Mouse (Mus musculus): ENCODE results near the gene Ctnna2. TPM values are rescaled to one million over a fixed set of nuclear protein-coding genes. Genes with fewer than 3 reads are reported as not detected.

The Ctnna2 gene
- polyA plus RNA-seq, 1 experiment from 2014 or later: 1.7 TPM

- no peak overlapping the region for H3K4me3 ChIP-seq
- no peak overlapping the region for H3K27ac ChIP-seq
- H3K4me1 ChIP-seq: no peaks in the 10 kb centered on the region
- no peaks in the 10 kb centered on the region for H3K36me3 ChIP-seq
- DNase-seq (ENCODE audit: low spot score): no peak
- no peaks in the 10 kb centered on the region for H3K27me3 ChIP-seq (ENCODE audit: low read depth, poor library complexity, severe bottlenecking)
- no peaks in the 10 kb centered on the region for H3K9me3 ChIP-seq (replicated peaks)
- 79% methylated on average over 5 of the region's 5 CpGs for WGBS
Observed at GRCm38 (mm10) chr6:77441051-77441450, 538.4 kb downstream of the Ctnna2 start.

GRCm38 (mm10) chr6:77430381-77430780 lies 549.1 kb downstream of the Ctnna2 start:
- H3K4me1 ChIP-seq: no peaks in the 10 kb centered on the region
- DNase-seq (ENCODE audit: low spot score): no peak
- H3K36me3 ChIP-seq: no peaks in the 10 kb centered on the region
- no peak overlapping the region for H3K4me3 ChIP-seq
- no peaks in the 10 kb centered on the region for H3K9me3 ChIP-seq (replicated peaks)
- H3K27me3 ChIP-seq (ENCODE audit: low read depth, poor library complexity, severe bottlenecking): no peaks in the 10 kb centered on the region
- WGBS: 92% methylated on average over 4 of the region's 4 CpGs
- H3K27ac ChIP-seq: no peak overlapping the region

GRCm38 (mm10) chr6:77425746-77426145 lies 553.8 kb downstream of the Ctnna2 start:
- Histone ChIP-seq H3K27ac (no peak overlapping the region), H3K4me3 (no peak overlapping the region), H3K4me1 (no peaks in the 10 kb centered on the region), H3K36me3 (no peaks in the 10 kb centered on the region), H3K27me3 (ENCODE audit: low read depth, poor library complexity, severe bottlenecking) (no peaks in the 10 kb centered on the region), H3K9me3 (replicated peaks) (no peaks in the 10 kb centered on the region)
- DNase-seq (ENCODE audit: low spot score): no peak

GRCm38 (mm10) chr6:77424826-77425225 lies 554.7 kb downstream of the Ctnna2 start:
- Histone ChIP-seq H3K36me3 (no peaks in the 10 kb centered on the region), H3K4me1 (no peaks in the 10 kb centered on the region), H3K4me3 (no peak overlapping the region), H3K27me3 (ENCODE audit: low read depth, poor library complexity, severe bottlenecking) (no peaks in the 10 kb centered on the region), H3K9me3 (replicated peaks) (no peaks in the 10 kb centered on the region), H3K27ac (no peak overlapping the region)
- no peak for DNase-seq (ENCODE audit: low spot score)
- 88% methylated on average over 4 of the region's 4 CpGs for whole genome bisulfite sequencing

- Histone ChIP-seq H3K4me3 (no peak overlapping the region), H3K9me3 (replicated peaks) (no peaks in the 10 kb centered on the region), H3K4me1 (no peaks in the 10 kb centered on the region), H3K36me3 (no peaks in the 10 kb centered on the region), H3K27me3 (ENCODE audit: low read depth, poor library complexity, severe bottlenecking) (no peaks in the 10 kb centered on the region), H3K27ac (no peak overlapping the region)
- DNase-seq (ENCODE audit: low spot score): no peak
- WGBS: 79% methylated on average over 3 of the region's 3 CpGs
Observed at GRCm38 (mm10) chr6:77421564-77422139, 557.8 kb downstream of the Ctnna2 start.

GRCm38 (mm10) chr6:77416999-77417398 lies 562.5 kb downstream of the Ctnna2 start:
- peaks cover 7% of the 10 kb centered on the region; the same call in 1 of the 2 replicates for H3K4me1 ChIP-seq
- no peak for DNase-seq (ENCODE audit: low spot score)
- no peaks in the 10 kb centered on the region for H3K36me3 ChIP-seq
- H3K27me3 ChIP-seq (ENCODE audit: low read depth, poor library complexity, severe bottlenecking): no peaks in the 10 kb centered on the region
- H3K4me3 ChIP-seq: no peak overlapping the region
- H3K9me3 ChIP-seq (replicated peaks): no peaks in the 10 kb centered on the region
- no peak overlapping the region for H3K27ac ChIP-seq
- WGBS: 76% methylated on average over 1 of the region's 1 CpGs

- 74% methylated on average over 1 of the region's 1 CpGs for WGBS
- Histone ChIP-seq H3K4me1 (peaks cover 7% of the 10 kb centered on the region; the same call in 1 of the 2 replicates), H3K36me3 (no peaks in the 10 kb centered on the region), H3K9me3 (replicated peaks) (no peaks in the 10 kb centered on the region), H3K27ac (no peak overlapping the region), H3K4me3 (no peak overlapping the region), H3K27me3 (ENCODE audit: low read depth, poor library complexity, severe bottlenecking) (no peaks in the 10 kb centered on the region)
- no peak for DNase-seq (ENCODE audit: low spot score)
Observed at GRCm38 (mm10) chr6:77413530-77413929, 566.0 kb downstream of the Ctnna2 start.

GRCm38 (mm10) chr6:77408481-77408880 lies 571.0 kb downstream of the Ctnna2 start:
- no peak overlapping the region for H3K4me3 ChIP-seq
- 82% methylated on average over 5 of the region's 5 CpGs for WGBS
- no peaks in the 10 kb centered on the region for H3K9me3 ChIP-seq (replicated peaks)
- no peaks in the 10 kb centered on the region for H3K27me3 ChIP-seq (ENCODE audit: low read depth, poor library complexity, severe bottlenecking)
- no peak overlapping the region for H3K27ac ChIP-seq
- H3K4me1 ChIP-seq: no peaks in the 10 kb centered on the region
- no peak for DNase-seq (ENCODE audit: low spot score)
- no peaks in the 10 kb centered on the region for H3K36me3 ChIP-seq

- DNase-seq (ENCODE audit: low spot score): no peak
- H3K4me3 ChIP-seq: no peak overlapping the region
- no peaks in the 10 kb centered on the region for H3K9me3 ChIP-seq (replicated peaks)
- no peak overlapping the region for H3K27ac ChIP-seq
- no peaks in the 10 kb centered on the region for H3K4me1 ChIP-seq
- H3K27me3 ChIP-seq (ENCODE audit: low read depth, poor library complexity, severe bottlenecking): no peaks in the 10 kb centered on the region
- no peaks in the 10 kb centered on the region for H3K36me3 ChIP-seq
- WGBS: 91% methylated on average over 6 of the region's 6 CpGs
Observed at GRCm38 (mm10) chr6:77400751-77401150, 578.7 kb downstream of the Ctnna2 start.

- no peaks in the 10 kb centered on the region for H3K36me3 ChIP-seq
- 93% methylated on average over 1 of the region's 1 CpGs for WGBS
Observed at GRCm38 (mm10) chr6:77391663-77392062, 587.8 kb downstream of the Ctnna2 start.

GRCm38 (mm10) chr6:77381309-77381708 lies 598.2 kb downstream of the Ctnna2 start:
- Histone ChIP-seq H3K27ac (no peak overlapping the region), H3K4me3 (no peak overlapping the region), H3K9me3 (replicated peaks) (no peaks in the 10 kb centered on the region), H3K36me3 (no peaks in the 10 kb centered on the region), H3K4me1 (no peaks in the 10 kb centered on the region), H3K27me3 (ENCODE audit: low read depth, poor library complexity, severe bottlenecking) (no peaks in the 10 kb centered on the region)
- DNase-seq (ENCODE audit: low spot score): no peak

More at GRCm38 (mm10) chr6:77391663-77392062, 587.8 kb downstream of the Ctnna2 start:
- no peaks in the 10 kb centered on the region for H3K27me3 ChIP-seq (ENCODE audit: low read depth, poor library complexity, severe bottlenecking)
- no peaks in the 10 kb centered on the region for H3K4me1 ChIP-seq
- no peak for DNase-seq (ENCODE audit: low spot score)
- H3K9me3 ChIP-seq (replicated peaks): no peaks in the 10 kb centered on the region
- no peak overlapping the region for H3K27ac ChIP-seq
- H3K4me3 ChIP-seq: no peak overlapping the region

- no peaks in the 10 kb centered on the region for H3K27me3 ChIP-seq (ENCODE audit: low read depth, poor library complexity, severe bottlenecking)
- no peaks in the 10 kb centered on the region for H3K9me3 ChIP-seq (replicated peaks)
- no peaks in the 10 kb centered on the region for H3K36me3 ChIP-seq
- no peak for DNase-seq (ENCODE audit: low spot score)
- no peak overlapping the region for H3K27ac ChIP-seq
- no peak overlapping the region for H3K4me3 ChIP-seq
- 84% methylated on average over 5 of the region's 5 CpGs for WGBS
- H3K4me1 ChIP-seq: no peaks in the 10 kb centered on the region
Observed at GRCm38 (mm10) chr6:77373132-77373531, 606.4 kb downstream of the Ctnna2 start.

- 99% methylated on average over 2 of the region's 2 CpGs for WGBS
Observed at GRCm38 (mm10) chr6:77371147-77371546, 608.4 kb downstream of the Ctnna2 start.

GRCm38 (mm10) chr6:77358471-77358837 lies 621.0 kb downstream of the Ctnna2 start:
- Histone ChIP-seq H3K36me3 (no peaks in the 10 kb centered on the region), H3K9me3 (replicated peaks) (no peaks in the 10 kb centered on the region), H3K27me3 (ENCODE audit: low read depth, poor library complexity, severe bottlenecking) (no peaks in the 10 kb centered on the region), H3K4me3 (no peak overlapping the region), H3K4me1 (peaks cover 4% of the 10 kb centered on the region; the same call in 1 of the 2 replicates), H3K27ac (no peak overlapping the region)
- DNase-seq (ENCODE audit: low spot score): no peak
- 84% methylated on average over 6 of the region's 6 CpGs for WGBS

More at GRCm38 (mm10) chr6:77371147-77371546, 608.4 kb downstream of the Ctnna2 start:
- Histone ChIP-seq H3K36me3 (no peaks in the 10 kb centered on the region), H3K4me1 (no peaks in the 10 kb centered on the region), H3K27ac (no peak overlapping the region), H3K9me3 (replicated peaks) (no peaks in the 10 kb centered on the region), H3K4me3 (no peak overlapping the region), H3K27me3 (ENCODE audit: low read depth, poor library complexity, severe bottlenecking) (no peaks in the 10 kb centered on the region)
- no peak for DNase-seq (ENCODE audit: low spot score)

Measured in limb, embryonic 10.5 days (tissue).